Comparison of ENCODE assay signal across 8 mouse cellular contexts in genomic region chr10:57847916-57848682, GRCm38 (mm10). TPM values are rescaled to one million over a fixed set of nuclear protein-coding genes. Genes with fewer than 3 reads are reported as not detected.
A peak's percentile ranks its signal among the peaks of the same experiment; 100 is the strongest.
DNase-seq lines count a peak whose midpoint lies in the region; ATAC-seq lines count a peak whose summit lies in the region.

No protein-coding gene starts in this region.

- ATAC-seq in megakaryocyte-erythroid progenitor cell, adult 5-6 weeks (replicated peaks; ENCODE audit: low FRiP score, low TSS enrichment, poor library complexity, severe bottlenecking): peak; percentile 67; the same call in 1 of the 2 replicates

- intact Hi-C loops in left cerebral cortex, postnatal 14 days (cut with DNase I): no loop called here

- DNase-seq in left cerebral cortex, postnatal 14 days (ENCODE audit: low spot score in 2 of 2): peak; percentile 36 to 47
- no peak for DNase-seq in left cerebral cortex, adult 11 months (ENCODE audit: low spot score)
- DNase-seq in Muller cell, postnatal 12 days (ENCODE audit: inconsistent ontology term): peak; percentile 38
- DNase-seq in embryo, embryonic 10.5 days (ENCODE audit: low spot score): peak; percentile 87
- DNase-seq in hindlimb bud, embryonic 11.5 days (ENCODE audit: extremely low spot score, low read depth, low spot score): peak; percentile 58
- DNase-seq in telencephalon, adult 2 months (ENCODE audit: low read depth, low spot score): peak; percentile 27
- no peak for DNase-seq in frontal cortex, postnatal 14 days (ENCODE audit: low spot score in 2 of 2)

RNA-seq across cellular contexts. Expression of gene Smpdl3a, which starts 54.0 kb away (rescaled TPM):
- total RNA-seq in left cerebral cortex, postnatal 14 days (2021): 10 to 100 TPM; 22.6 to 24.8 TPM
- total RNA-seq in megakaryocyte-erythroid progenitor cell, adult 5-6 weeks (2014; fragmentation: Nextera tagmentation): 28.8 and 37.7 TPM in 2 replicates
- 23.2 and 26.1 TPM in 2 replicates for total RNA-seq in megakaryocyte-erythroid progenitor cell, adult 5-6 weeks (2017)

Comparison
In these comparisons a context has a peak if more than half of its experiments do, and no peak if none do; other contexts are left out.
1. DNase-seq: peak in left cerebral cortex, postnatal 14 days (2 of 2), Muller cell, postnatal 12 days (single experiment), embryo, embryonic 10.5 days (single experiment), hindlimb bud, embryonic 11.5 days (single experiment) and telencephalon, adult 2 months (single experiment); none in left cerebral cortex, adult 11 months (single experiment) and frontal cortex, postnatal 14 days (0 of 2).